Mouse (Mus musculus) ZHBTc4 (cell line): ENCODE results near the gene Rhog.

Experiments
- DNase-seq: peaks from one replicate; pipeline ENCODE4 v3.0.0-alpha.2; 2011; ENCODE audit warnings: low read depth, low spot score

Rhog gene

DNA sequence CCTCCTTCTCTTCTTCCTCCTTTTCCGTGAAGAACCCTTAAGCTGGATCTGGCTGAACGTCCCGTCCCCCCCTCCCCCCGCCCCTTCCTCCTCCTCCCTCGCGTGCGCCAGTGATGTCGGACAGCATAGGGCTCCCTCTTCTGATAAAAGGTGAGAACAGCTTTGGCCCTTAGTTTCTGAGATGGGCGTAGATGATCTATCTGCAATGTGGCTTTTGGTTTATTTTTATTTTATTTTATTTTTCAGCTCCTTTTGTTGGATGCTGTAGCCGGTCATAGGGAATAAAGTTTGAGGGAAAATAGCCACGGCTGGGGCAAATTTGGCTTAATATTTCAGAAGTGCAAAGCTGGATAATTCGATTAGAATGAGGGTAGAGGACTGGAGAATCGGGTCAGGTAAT is 33.5 kb downstream of the Rhog start:
- DNase-seq, result peak; percentile 84

DNA sequence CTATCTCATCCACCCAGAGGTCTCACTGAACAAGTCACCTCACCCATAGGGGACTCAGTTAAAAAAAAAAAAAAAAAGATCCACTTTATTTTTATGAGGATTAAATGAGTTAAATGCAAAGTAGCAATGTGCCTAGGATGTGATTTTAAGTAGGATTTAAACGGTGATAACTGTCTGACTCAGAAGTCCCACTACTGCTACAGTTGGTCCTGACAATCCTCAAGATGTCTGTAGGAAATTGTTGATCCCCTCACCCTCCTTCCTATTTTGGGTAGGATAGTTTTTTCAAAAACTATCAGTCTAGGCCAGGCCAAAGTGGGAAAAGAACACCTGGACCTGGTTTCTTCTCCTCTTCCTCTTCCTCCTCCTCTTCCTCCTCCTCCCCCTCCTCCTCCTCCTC is 34.0 kb downstream of the Rhog start:
- DNase-seq, result no peak

DNA sequence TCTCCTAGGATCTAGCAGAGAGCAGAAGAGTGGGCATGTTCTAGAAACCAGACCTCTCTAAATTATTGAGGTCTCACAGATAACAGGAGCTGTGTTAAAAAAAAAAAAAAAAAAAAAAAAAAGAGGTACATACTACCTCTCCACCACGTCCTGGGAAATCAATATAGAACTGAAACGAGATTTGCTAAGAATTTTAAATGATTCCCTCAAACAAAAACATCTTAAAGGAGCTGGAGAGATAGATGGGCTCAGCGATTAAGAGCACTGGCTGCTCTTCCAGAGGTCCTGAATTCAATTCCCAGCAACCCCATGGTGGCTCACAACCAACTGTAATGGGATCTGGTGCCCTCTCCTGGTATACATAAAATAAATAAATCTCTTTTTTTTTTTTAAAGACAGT is 44.8 kb downstream of the Rhog start:
- DNase-seq, result no peak

DNA sequence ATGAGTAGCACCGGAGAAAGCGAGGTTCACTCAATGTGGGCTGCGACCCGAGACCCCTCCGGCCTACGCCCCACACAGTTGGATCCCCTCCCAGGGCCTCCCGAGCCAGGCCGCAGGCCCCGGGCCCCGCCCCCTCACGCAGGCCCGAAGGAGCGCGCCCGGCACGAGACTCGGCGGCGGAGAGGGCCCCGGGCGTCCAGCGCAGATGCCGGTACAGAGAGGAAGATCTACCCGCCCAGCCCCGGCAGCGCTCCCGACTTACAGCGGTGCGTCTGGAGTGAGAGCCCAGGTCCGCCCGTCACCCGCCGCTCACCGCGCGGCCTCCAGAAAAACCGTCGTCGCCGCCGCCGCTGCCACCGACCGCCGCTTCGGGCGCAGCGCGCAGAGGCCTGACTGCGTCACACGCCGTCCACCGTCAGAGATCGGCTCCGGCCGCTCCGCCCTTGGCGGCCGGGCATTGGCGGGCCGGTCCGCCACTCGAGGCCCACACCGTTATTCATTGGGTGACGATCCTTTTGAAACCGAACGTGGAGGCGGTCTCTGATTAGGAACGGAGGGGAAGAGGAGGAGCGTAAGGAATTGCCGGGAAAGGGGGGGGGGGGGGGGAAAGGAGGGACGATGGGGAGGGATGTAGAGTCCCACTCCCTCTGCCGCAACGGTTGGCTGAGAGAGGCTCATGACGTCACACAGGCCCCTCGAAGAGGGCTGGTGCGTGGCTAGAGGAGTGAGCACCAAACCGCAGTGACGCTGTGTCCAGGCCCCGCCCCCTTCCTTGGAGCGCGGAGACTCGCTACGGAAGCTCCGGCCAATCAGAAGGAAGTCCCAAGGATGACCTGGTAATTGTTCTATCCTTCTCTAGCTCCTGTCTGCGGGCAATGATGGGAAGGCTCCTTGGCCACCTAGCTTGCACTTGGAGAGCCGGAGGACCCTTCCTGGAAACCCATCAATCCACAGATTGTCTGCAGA is 45.8 kb downstream of the Rhog start, which contains the start of the genes Nup98 and Pgap2:
Gene Nup98 (minus strand): TSS at position 421 of the 966 bp plus-strand sequence.
Gene Pgap2 (plus strand): TSS at position 453 of the 966 bp plus-strand sequence.
- peak; percentile 100 for DNase-seq

DNA sequence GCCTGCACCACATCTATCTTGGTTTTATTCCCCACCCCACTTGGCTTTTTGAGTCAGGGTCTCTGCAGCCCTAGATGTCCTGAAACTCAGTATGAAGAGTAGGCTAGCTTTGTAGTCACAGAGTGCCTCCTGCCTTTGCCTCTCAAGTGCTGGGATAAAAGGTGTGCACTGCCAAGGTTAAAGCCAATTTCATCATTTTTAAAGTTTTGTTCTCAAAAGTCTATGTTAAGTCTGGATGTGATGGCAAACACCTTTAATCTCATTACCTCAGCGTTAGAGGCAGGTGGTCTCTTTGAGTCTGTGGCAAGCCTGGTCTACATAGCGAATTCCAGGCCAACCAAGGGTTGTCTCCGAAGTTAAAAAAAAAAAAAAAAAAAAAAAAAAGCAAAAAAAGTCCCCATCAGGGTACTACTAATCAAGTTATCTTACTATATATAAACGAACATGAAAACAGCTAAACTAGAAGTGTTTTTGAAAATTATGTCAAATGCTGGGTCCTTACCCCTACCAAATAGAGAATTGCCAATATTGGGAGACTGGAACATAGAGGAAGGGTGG is 47.0 kb downstream of the Rhog start:
- no peak for DNase-seq

DNA sequence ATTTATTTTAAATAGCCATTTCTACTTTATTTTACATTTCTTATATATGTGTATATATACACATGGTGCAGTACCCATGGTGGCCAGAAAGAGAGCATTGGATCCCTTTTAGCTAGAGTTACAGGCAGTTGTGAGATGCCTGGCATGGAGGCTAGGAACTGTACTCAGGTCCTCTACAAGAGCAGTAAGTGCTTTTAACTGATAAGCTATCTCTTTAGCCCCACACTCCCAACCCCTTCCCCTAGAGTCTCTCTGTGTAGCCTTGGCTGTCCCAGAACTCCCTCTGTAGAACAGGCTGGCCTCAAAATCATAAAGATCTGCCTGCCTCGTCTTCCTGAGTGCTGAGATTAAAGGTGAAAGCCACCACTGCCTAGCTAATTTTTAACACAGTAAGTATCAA is 50.2 kb downstream of the Rhog start:
- DNase-seq, result peak; percentile 22

DNA sequence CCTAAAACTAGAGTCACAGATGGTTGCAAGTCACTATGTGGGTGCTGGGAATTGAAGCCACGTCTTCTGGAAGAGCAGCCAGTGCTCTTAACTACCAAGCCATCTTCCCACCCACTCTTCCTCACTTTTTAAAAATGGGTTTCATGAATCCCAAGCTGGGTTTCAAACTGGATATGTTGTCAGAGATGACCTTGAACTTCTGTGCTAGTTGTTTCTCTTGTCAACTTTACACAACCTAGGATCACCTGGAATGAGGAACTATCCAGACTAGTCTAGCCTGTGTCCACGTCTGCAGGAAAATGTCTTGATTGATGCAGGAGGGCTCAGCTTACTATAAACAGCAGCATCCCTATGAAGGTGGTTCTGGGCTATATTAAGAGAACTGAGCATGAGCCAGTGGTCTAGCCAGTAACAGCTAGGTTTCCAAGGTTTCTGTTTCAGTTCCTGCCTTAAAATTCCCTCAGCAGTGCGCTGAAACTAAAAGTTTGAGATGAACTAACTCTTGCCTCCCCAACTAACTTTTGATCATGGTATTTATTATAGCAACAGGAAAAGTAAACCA is 51.5 kb downstream of the Rhog start:
- no peak for DNase-seq

DNA sequence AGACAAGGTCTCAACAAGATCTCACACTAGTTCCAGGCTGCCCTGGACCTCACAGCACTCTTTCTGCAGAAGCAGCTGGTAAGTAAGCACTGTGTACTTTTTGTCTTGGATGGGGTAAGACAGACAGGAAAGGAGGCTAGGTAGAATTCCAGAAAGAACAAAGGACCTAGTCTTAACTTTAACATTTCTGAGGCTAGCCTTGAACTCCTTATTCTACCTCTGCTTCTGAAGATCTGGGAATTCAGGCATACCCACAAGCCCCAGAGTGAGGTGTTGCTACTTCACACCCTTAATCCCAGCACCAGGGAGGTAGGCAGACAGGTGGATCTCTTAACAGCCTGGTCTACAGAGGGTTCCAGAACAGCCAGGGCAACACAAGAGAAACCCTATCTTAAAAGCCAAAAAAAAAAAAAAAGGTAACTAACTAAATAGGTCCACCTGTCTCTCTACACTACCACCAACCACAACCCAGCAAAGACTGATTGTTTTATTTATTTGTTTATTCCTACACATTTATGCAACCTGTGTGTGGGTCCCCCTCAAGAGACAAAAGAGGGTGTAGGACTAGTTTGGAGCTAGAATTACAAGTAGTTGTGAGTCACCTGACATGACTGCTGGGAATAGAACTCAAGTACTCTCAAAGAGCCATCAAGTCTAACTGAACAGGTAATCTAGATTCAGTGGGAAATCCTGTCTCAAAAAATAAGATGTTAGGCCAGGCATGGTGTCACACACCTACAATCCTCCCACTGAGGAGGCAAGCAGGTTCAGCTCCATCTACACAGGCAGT is 54.7 kb downstream of the Rhog start:
- peak; percentile 74 for DNase-seq

DNA sequence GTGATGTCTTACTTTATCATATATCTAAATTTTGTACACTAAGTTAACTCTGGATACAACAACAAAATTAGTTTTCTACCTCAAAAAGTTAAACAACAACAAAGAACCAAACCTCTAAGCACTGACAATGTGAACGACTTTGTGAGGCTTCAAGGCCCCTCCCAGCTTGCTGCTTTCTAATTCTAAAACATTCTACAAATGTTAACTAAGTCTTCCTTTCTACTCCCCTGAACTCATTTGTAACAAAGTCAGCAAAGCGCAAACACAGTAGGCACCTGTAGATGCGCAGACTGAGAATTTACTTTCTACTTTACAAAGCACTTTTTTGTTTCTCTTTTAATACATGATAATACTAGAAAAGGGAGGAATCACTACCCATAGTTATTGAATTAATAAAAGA is 55.3 kb downstream of the Rhog start:
- peak; percentile 75 for DNase-seq

DNA sequence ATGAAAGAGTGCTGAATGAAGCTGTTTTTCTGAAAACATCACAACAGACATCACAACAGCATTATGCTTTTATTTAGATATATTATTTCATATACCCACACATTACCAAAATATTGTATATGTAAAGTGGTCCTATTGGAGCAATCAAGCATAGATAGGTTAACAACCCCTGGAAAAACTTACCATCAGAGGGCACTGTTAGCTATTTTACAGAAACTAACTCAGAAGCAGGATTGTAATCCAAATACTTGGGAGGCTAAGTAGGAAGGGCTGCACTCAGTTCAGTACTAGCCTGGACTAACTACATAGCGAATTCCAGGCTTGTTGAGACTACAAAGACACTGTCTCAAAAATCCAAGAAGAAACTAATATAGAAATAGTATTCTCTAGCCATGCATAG is 63.5 kb downstream of the Rhog start:
- DNase-seq, result no peak
